Mouse (Mus musculus) ES-Bruce4 (cell line): Measurements from ENCODE around the gene Rhou.

Source experiments
- CTCF ChIP-seq: IDR thresholded peaks from one replicate; pipeline ENCODE4 v1.8.1; 2011; ENCODE audit warnings: low read depth, low read length
- POLR2A ChIP-seq: IDR thresholded peaks from one replicate; pipeline ENCODE4 v1.8.1; 2011; ENCODE audit warnings: low read length; ENCODE audit not compliant: insufficient read depth

- TF ChIP-seq POLR2A = no peak
- TF ChIP-seq CTCF = no peak
Measured at GRCm38 (mm10) chr8:123708729-123709128, 55.0 kb downstream of the Rhou start.
